Mouse (Mus musculus) spleen, adult 2 months (tissue): ENCODE data around the gene Crim1. TPM values are rescaled to one million over a fixed set of nuclear protein-coding genes. Genes with fewer than 3 reads are reported as not detected.

Source experiments
- DNase-seq, 2 experiments: peaks; one replicate each; pipeline versions ENCODE4 v3.0.0 to v3.0.0-alpha.2; 2012 to 2021; ENCODE audit warnings: low spot score in 2 of 2, low read depth in 1 of 2
- H3K27ac ChIP-seq: fragments of 200-500 bp; 2 replicates; pipeline ENCODE4 v1.5.1; 2012; ENCODE audit warnings: low read length, inconsistent platforms; ENCODE audit not compliant: insufficient read depth
- H3K27me3 ChIP-seq: fragments of 200-500 bp; 2 replicates; pipeline ENCODE4 v1.6.1; 2012; ENCODE audit warnings: mild to moderate bottlenecking, moderate library complexity, low read length, inconsistent platforms; ENCODE audit not compliant: control insufficient read depth, insufficient read depth
- H3K36me3 ChIP-seq: fragments of 200-500 bp; 2 replicates; pipeline ENCODE4 v1.6.1; 2012; ENCODE audit warnings: mild to moderate bottlenecking, low read length, inconsistent platforms; ENCODE audit not compliant: control insufficient read depth, insufficient read depth
- H3K4me1 ChIP-seq: fragments of 200-500 bp; 2 replicates; pipeline ENCODE4 v1.6.1; 2011; ENCODE audit warnings: inconsistent platforms; ENCODE audit not compliant: control insufficient read depth, insufficient read depth, insufficient read length
- H3K4me3 ChIP-seq: fragments of 200-500 bp; 2 replicates; pipeline ENCODE4 v1.5.1; 2011; ENCODE audit warnings: mild to moderate bottlenecking, inconsistent platforms; ENCODE audit not compliant: insufficient read depth, insufficient read length; ENCODE audit errors: extremely low read depth
- CTCF ChIP-seq: fragments of 200-500 bp; IDR thresholded peaks from 2 replicates; pipeline ENCODE4 v1.5.1; 2011; ENCODE audit warnings: mild to moderate bottlenecking, inconsistent platforms; ENCODE audit not compliant: insufficient read depth, insufficient read length, insufficient replicate concordance; ENCODE audit errors: extremely low read depth
- POLR2A ChIP-seq: fragments of 200-500 bp; IDR thresholded peaks from 2 replicates; pipeline ENCODE4 v1.6.1; 2011; ENCODE audit warnings: low read depth, low read length, inconsistent platforms
- WGBS: fragments of 180-500 bp; shearing (Covaris S2); methylation state at CpG from one replicate; pipeline ENCODE4 v1.1.7; 2018; 5-methylcytosine and 5-hydroxymethylcytosine counted together
- polyA plus RNA-seq: library from polyadenylated mRNA; depleted of rRNA; stranded (reverse); fragments of >200 nt; gene quantifications from 2 replicates; pipeline ENCODE4 v1.2.3, GENCODE M21; 2012

The Crim1 gene
- polyA plus RNA-seq, 1 experiment, result 20.5 TPM

GRCm38 (mm10) chr17:78406854-78407253 is 206.8 kb downstream of the Crim1 start:
- H3K27me3 ChIP-seq, result no peaks in the 10 kb centered on the region
- no peak overlapping the region for H3K4me3 ChIP-seq
- 91% methylated on average over 10 of the region's 10 CpGs for WGBS
- H3K36me3 ChIP-seq, result peaks cover 13% of the 10 kb centered on the region
- TF ChIP-seq CTCF, result no peak
- TF ChIP-seq POLR2A, result no peak
- H3K27ac ChIP-seq, result no peak overlapping the region
- DNase-seq, result no peak
- no peaks in the 10 kb centered on the region for H3K4me1 ChIP-seq

GRCm38 (mm10) chr17:78407581-78407980 is 207.5 kb downstream of the Crim1 start:
- no peaks in the 10 kb centered on the region for H3K4me1 ChIP-seq
- H3K27me3 ChIP-seq, result no peaks in the 10 kb centered on the region
- no peak overlapping the region for H3K27ac ChIP-seq
- no peak for DNase-seq
- WGBS, result 64% methylated on average over 4 of the region's 4 CpGs
- no peak overlapping the region for H3K4me3 ChIP-seq
- TF ChIP-seq POLR2A, result no peak
- no peak for TF ChIP-seq CTCF
- peaks cover 12% of the 10 kb centered on the region for H3K36me3 ChIP-seq

- no peak for TF ChIP-seq POLR2A
- TF ChIP-seq CTCF, result no peak
- Histone ChIP-seq H3K36me3 (peaks cover 11% of the 10 kb centered on the region), H3K27ac (no peak overlapping the region), H3K4me3 (no peak overlapping the region), H3K4me1 (no peaks in the 10 kb centered on the region), H3K27me3 (no peaks in the 10 kb centered on the region)
- no peak for DNase-seq
- WGBS, result 92% methylated on average over 10 of the region's 10 CpGs
Observed at GRCm38 (mm10) chr17:78408386-78408785, 208.3 kb downstream of the Crim1 start.

- TF ChIP-seq POLR2A (no peak), CTCF (no peak)
- no peak for DNase-seq
- WGBS, result 87% methylated on average over 2 of the region's 2 CpGs
- no peaks in the 10 kb centered on the region for H3K27me3 ChIP-seq
- no peaks in the 10 kb centered on the region for H3K4me1 ChIP-seq
- no peak overlapping the region for H3K4me3 ChIP-seq
- peaks cover 4% of the 10 kb centered on the region; the same call in 1 of the 2 replicates for H3K36me3 ChIP-seq
- no peak overlapping the region for H3K27ac ChIP-seq
Observed at GRCm38 (mm10) chr17:78409900-78410299, 209.9 kb downstream of the Crim1 start.

GRCm38 (mm10) chr17:78415255-78415654 is 215.2 kb downstream of the Crim1 start:
- Histone ChIP-seq H3K4me1 (peaks cover 5% of the 10 kb centered on the region), H3K4me3 (no peak overlapping the region), H3K27me3 (no peaks in the 10 kb centered on the region), H3K36me3 (peaks cover 4% of the 10 kb centered on the region; the same call in 1 of the 2 replicates), H3K27ac (no peak overlapping the region)
- DNase-seq, result no peak
- WGBS, result 83% methylated on average over 2 of the region's 2 CpGs
- TF ChIP-seq POLR2A (no peak), CTCF (no peak)

- peak; percentile 58 to 92 for DNase-seq
- H3K36me3 ChIP-seq, result 0 out of 2 replicates have a peak, but pooled peaks cover under 1% of the 10 kb centered on the region
- TF ChIP-seq CTCF (no peak), POLR2A (peak; percentile 13; the same call in 1 of the 2 replicates)
- peaks cover 5% of the 10 kb centered on the region for H3K4me1 ChIP-seq
- 2% methylated on average over 65 of the region's 67 CpGs for WGBS
- peak within 1 kb of the TSS; percentile 95 for H3K4me3 ChIP-seq
- peak within 1 kb of the TSS; percentile 98 for H3K27ac ChIP-seq
- no peaks in the 10 kb centered on the region; the same call in 1 of the 2 replicates for H3K27me3 ChIP-seq
Observed at GRCm38 (mm10) chr17:78417381-78418281, 217.6 kb downstream of the Crim1 start, which contains the start of gene Fez2. Gene Fez2 (minus strand): TSS chr17:78418152.

- Histone ChIP-seq H3K27me3 (no peaks in the 10 kb centered on the region; the same call in 1 of the 2 replicates), H3K27ac (no peak overlapping the region), H3K36me3 (no peaks in the 10 kb centered on the region), H3K4me1 (peaks cover 5% of the 10 kb centered on the region), H3K4me3 (no peak overlapping the region)
- 68% methylated on average over 4 of the region's 4 CpGs for WGBS
- no peak for TF ChIP-seq POLR2A
- TF ChIP-seq CTCF, result no peak
- no peak for DNase-seq
Observed at GRCm38 (mm10) chr17:78419216-78419615, 219.2 kb downstream of the Crim1 start.
